Mouse (Mus musculus) lung, adult 2 months (tissue): ENCODE results near the gene Sdk1.

ENCODE experiments used
- CTCF ChIP-seq: fragments of 200-500 bp; IDR thresholded peaks from 2 replicates; pipeline ENCODE4 v1.5.1; 2011; ENCODE audit warnings: mild to moderate bottlenecking, low read length, control low read depth; ENCODE audit not compliant: insufficient read depth
- POLR2A ChIP-seq: fragments of 200-500 bp; IDR thresholded peaks from 2 replicates; pipeline ENCODE4 v1.6.1; 2011; ENCODE audit warnings: low read depth, mild to moderate bottlenecking, control low read depth, low read length, borderline replicate concordance; ENCODE audit errors: extremely low read depth

DNA sequence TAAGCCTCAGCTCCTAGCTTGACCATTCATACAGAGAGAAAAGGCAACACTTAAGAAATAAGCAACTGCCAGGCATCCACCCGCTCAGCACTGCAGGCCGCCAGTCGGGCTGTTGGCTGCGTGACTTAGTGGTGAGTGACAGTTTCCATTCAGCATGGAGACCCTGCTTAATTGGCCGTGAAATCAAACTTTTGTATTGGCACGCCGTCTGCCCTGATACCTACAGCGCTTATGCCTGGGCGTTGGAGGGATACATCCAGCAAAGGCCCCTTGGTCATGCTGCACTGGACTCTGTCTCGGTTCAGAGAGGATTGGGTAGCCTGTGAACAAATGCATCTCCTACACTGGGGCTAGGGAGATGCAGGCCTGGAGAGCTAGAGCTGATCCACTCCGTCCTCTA is 938.0 kb downstream of the Sdk1 start:
- TF ChIP-seq CTCF (no peak), POLR2A (no peak)
